Mouse (Mus musculus) c-Kit-positive CD71-negative TER-119-negative erythroid progenitor cells, embryonic 14.5 days (primary cell): ENCODE measurements around the gene Nceh1.

Experiments used
- DNase-seq: peaks from one replicate; pipeline ENCODE4 v3.0.0-alpha.2; 2013; ENCODE audit warnings: low read depth

Nceh1 gene

GRCm38 (mm10) chr3:27323551-27323950 is 140.8 kb downstream of the Nceh1 start:
- DNase-seq: no peak

- no peak for DNase-seq
Observed at GRCm38 (mm10) chr3:27326633-27327191, 143.9 kb downstream of the Nceh1 start.

- DNase-seq: no peak
Observed at GRCm38 (mm10) chr3:27330706-27331105, 147.9 kb downstream of the Nceh1 start.
